Mouse (Mus musculus) kidney, embryonic 16.5 days (tissue): Measurements from ENCODE around the gene Iqsec3. TPM values are rescaled to one million over a fixed set of nuclear protein-coding genes. Genes with fewer than 3 reads are reported as not detected.

Experiments
- ATAC-seq: fragments of 200-750 bp; cut with Nextera tagmentation; 2 replicates; pipeline ENCODE4 v1.8.0; 2017; ENCODE audit warnings: moderate TSS enrichment; ENCODE audit not compliant: low FRiP score, low TSS enrichment
- H3K27ac ChIP-seq: fragments of 300-500 bp; sonication (generic); 2 replicates; pipeline ENCODE4 v1.5.1; 2014; ENCODE audit warnings: low read length
- H3K27me3 ChIP-seq: fragments of 300-500 bp; sonication (generic); 2 replicates; pipeline ENCODE4 v1.6.1; 2014; ENCODE audit warnings: low read length, control low read depth, mixed read lengths; ENCODE audit not compliant: insufficient read depth
- H3K36me3 ChIP-seq: fragments of 300-500 bp; sonication (generic); 2 replicates; pipeline ENCODE4 v1.6.1; 2014; ENCODE audit warnings: low read length, control low read depth, mixed read lengths; ENCODE audit not compliant: insufficient read depth
- H3K4me1 ChIP-seq: fragments of 300-500 bp; sonication (generic); 2 replicates; pipeline ENCODE4 v1.6.1; 2014; ENCODE audit warnings: low read length, control low read depth, mixed read lengths; ENCODE audit not compliant: insufficient read depth
- H3K4me2 ChIP-seq: fragments of 300-500 bp; sonication (generic); replicated peaks from 2 replicates; pipeline ENCODE4 v1.6.1; 2014; ENCODE audit warnings: low read depth, low read length
- H3K4me3 ChIP-seq: fragments of 300-500 bp; sonication (generic); 2 replicates; pipeline ENCODE4 v1.5.1; 2014; ENCODE audit warnings: mild to moderate bottlenecking, low read length
- H3K9ac ChIP-seq: fragments of 300-500 bp; sonication (generic); replicated peaks from 2 replicates; pipeline ENCODE4 v1.6.1; 2014; ENCODE audit warnings: low read length
- H3K9me3 ChIP-seq: fragments of 300-500 bp; sonication (generic); 2 replicates; pipeline ENCODE4 v1.6.1; 2016; ENCODE audit warnings: low read length, control low read depth
- WGBS: fragments of 180-500 bp; shearing (Covaris S2); extraction: QIAGEN DNeasy Blood & Tissue Kit; methylation state at CpG from one replicate; pipeline ENCODE4 v1.1.7; 2014; 5-methylcytosine and 5-hydroxymethylcytosine counted together
- microRNA-seq: library from miRNA; unstranded; fragments of <30 nt; microRNA quantifications from one replicate; pipeline ENCODE4, GENCODE M21; 2016
- polyA plus RNA-seq: library from polyadenylated mRNA; unstranded; fragments of >200 nt; fragmentation: Nextera tagmentation; extraction: Ambion mirVana; gene quantifications from 2 replicates; pipeline ENCODE4 v1.2.1, GENCODE M21; 2015

Gene Iqsec3
- polyA plus RNA-seq, 1 experiment from 2014 or later, result 0.09 TPM

- H3K36me3 ChIP-seq, result no peaks in the 10 kb centered on the region
- no peak overlapping the region for H3K4me3 ChIP-seq
- no peak for ATAC-seq
- H3K4me2 ChIP-seq, result no peak overlapping the region
- H3K27me3 ChIP-seq, result no peaks in the 10 kb centered on the region
- no peak overlapping the region for H3K27ac ChIP-seq
- WGBS, result 81% methylated on average over 9 of the region's 9 CpGs
- no peaks in the 10 kb centered on the region for H3K9me3 ChIP-seq
- peaks cover 15% of the 10 kb centered on the region for H3K4me1 ChIP-seq
- H3K9ac ChIP-seq, result no peak overlapping the region
These were observed 145.0 kb downstream of the Iqsec3 start for GRCm38 (mm10) chr6:121328417-121328884.

DNA sequence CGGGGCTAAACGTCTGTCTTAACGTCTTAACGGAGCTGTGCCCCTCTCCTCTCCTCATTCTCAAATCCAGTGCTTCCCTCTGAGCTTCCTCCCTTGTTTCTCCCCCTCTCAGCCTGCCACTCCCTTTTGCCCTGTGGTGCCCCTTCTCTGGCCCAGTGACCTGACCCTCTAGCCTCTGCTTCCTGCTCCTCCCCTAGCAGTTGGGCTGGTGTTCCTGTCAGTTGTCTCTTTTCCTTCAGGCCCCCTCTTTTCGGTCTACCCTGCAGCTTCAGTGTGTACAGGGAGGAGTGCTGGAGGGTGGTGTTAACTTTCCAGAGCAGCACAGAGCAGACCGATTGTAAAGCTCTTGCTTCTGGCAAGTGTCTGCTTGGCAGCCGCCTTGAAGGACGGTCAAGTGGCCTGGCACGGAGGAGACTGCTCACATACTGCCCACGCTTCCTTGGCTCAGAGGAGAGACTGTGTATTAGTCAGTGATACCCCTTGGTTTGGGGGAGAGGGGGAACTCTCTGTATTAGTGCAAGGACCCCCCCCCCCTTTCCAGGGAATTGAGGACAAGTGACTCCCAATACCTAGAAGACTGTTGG lies 146.9 kb downstream of the Iqsec3 start:
- H3K4me3 ChIP-seq, result no peak overlapping the region
- 0 out of 2 replicates have a peak, but pooled peaks have one; percentile 17 for ATAC-seq
- no peak overlapping the region for H3K27ac ChIP-seq
- no peak overlapping the region for H3K4me2 ChIP-seq
- no peaks in the 10 kb centered on the region for H3K27me3 ChIP-seq
- peaks cover 25% of the 10 kb centered on the region for H3K4me1 ChIP-seq
- 27% methylated on average over 10 of the region's 10 CpGs for WGBS
- no peaks in the 10 kb centered on the region for H3K9me3 ChIP-seq
- no peak overlapping the region for H3K9ac ChIP-seq
- no peaks in the 10 kb centered on the region for H3K36me3 ChIP-seq

GRCm38 (mm10) chr6:121325740-121326139 lies 147.7 kb downstream of the Iqsec3 start:
- Histone ChIP-seq H3K4me3 (no peak overlapping the region), H3K27me3 (no peaks in the 10 kb centered on the region), H3K9ac (no peak overlapping the region), H3K4me2 (no peak overlapping the region), H3K27ac (no peak overlapping the region), H3K4me1 (peaks cover 25% of the 10 kb centered on the region), H3K9me3 (no peaks in the 10 kb centered on the region), H3K36me3 (no peaks in the 10 kb centered on the region)
- 40% methylated on average over 9 of the region's 9 CpGs for whole genome bisulfite sequencing
- no peak for ATAC-seq

DNA sequence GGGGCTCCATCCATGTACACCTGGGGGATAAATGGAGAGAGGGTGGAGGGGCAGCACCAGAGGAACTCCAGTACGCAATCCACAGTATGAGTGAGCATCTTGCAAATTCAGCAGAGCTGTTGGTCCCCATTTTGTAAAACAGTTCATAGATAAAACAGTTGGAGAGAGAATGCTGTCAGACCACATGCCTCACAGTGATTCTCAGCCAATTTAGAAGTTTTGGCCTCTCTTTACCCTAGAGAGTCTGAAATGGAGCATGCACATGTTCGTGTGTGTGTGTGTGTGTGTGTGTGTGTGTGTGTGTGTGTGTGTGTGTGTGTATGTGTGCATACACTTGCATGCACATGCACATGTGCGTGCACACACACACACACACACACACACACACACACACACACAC lies 148.2 kb downstream of the Iqsec3 start:
- Histone ChIP-seq H3K27me3 (no peaks in the 10 kb centered on the region), H3K4me3 (no peak overlapping the region), H3K9me3 (no peaks in the 10 kb centered on the region), H3K36me3 (no peaks in the 10 kb centered on the region), H3K4me2 (no peak overlapping the region), H3K27ac (no peak overlapping the region), H3K4me1 (peaks cover 25% of the 10 kb centered on the region), H3K9ac (no peak overlapping the region)
- 83% methylated on average over 3 of the region's 3 CpGs for WGBS
- no peak for ATAC-seq

Small RNA genes lying within 50 kb of the gene (microRNA-seq; reads per million reads assigned to microRNA genes)
- not detected for gene Gm24855

Other genes starting within 250 kb of the Iqsec3 start
- gene Usp18, start 227.8 kb downstream of the Iqsec3 start, polyA plus RNA-seq, result 2.8 and 3.0 TPM in 2 replicates
- 33.3 and 35.1 TPM in 2 replicates for gene Slc6a13, start 173.5 kb downstream of the Iqsec3 start, polyA plus RNA-seq
- gene Slc6a12, start 130.6 kb downstream of the Iqsec3 start, polyA plus RNA-seq, result 0.78 and 0.99 TPM in 2 replicates
- gene A2m, start 161.7 kb upstream of the Iqsec3 start, polyA plus RNA-seq, result 0.94 and 1.2 TPM in 2 replicates